In genomic region chr12:62528524-62528923, GRCm38 (mm10) we compare ENCODE assay signal across 21 mouse cellular contexts.
"Had no signal": no experiment of that assay in that cellular context is flagged by ENCODE, and none has a peak within 500 bp of the region (broad histone marks: within the 10 kb centered on the region; RNA-seq: fewer than 3 reads in every experiment).

No protein-coding gene starts in this region.

- H3K9ac ChIP-seq: limb, embryonic 13.5 days; liver, embryonic 13.5 days; lung, embryonic 15.5 days; midbrain, embryonic 13.5 days had no signal

- H3K9me3 ChIP-seq: limb, embryonic 10.5 days; limb, embryonic 13.5 days; liver, embryonic 13.5 days; lung, embryonic 15.5 days; megakaryocyte, embryonic 14.5 days; midbrain, embryonic 10.5 days; midbrain, embryonic 13.5 days had no signal

- ATAC-seq: intestine, postnatal 0 days; midbrain, embryonic 13.5 days had no signal

- H3K36me3 ChIP-seq: limb, embryonic 10.5 days; limb, embryonic 13.5 days; liver, embryonic 13.5 days; lung, embryonic 15.5 days; midbrain, embryonic 10.5 days; midbrain, embryonic 13.5 days had no signal

- H3K4me2 ChIP-seq: limb, embryonic 13.5 days; liver, embryonic 13.5 days; lung, embryonic 15.5 days; midbrain, embryonic 13.5 days had no signal

- H3K27ac ChIP-seq: layer of hippocampus, adult 2 months; limb, embryonic 10.5 days; limb, embryonic 13.5 days; liver, embryonic 13.5 days; lung, embryonic 15.5 days; midbrain, embryonic 10.5 days; midbrain, embryonic 13.5 days; stomach, postnatal 0 days had no signal

- H3K4me1 ChIP-seq: limb, embryonic 10.5 days; limb, embryonic 13.5 days; liver, embryonic 13.5 days; lung, embryonic 15.5 days; megakaryocyte, embryonic 14.5 days; midbrain, embryonic 10.5 days; midbrain, embryonic 13.5 days had no signal

- H3K4me3 ChIP-seq: layer of hippocampus, adult 2 months; limb, embryonic 10.5 days; limb, embryonic 13.5 days; liver, embryonic 13.5 days; lung, embryonic 15.5 days; megakaryocyte, embryonic 14.5 days; midbrain, embryonic 10.5 days; midbrain, embryonic 13.5 days had no signal

- DNase-seq: kidney, adult 8-10 months; kidney, postnatal 10 days; layer of hippocampus, adult 9-11 months; liver, embryonic 13.5 days; lung, adult 18-20 months; lung, postnatal 10 days; lung, postnatal 36 days; right cerebral cortex, adult 18-20 months; right cerebral cortex, postnatal 14 days; right cerebral cortex, postnatal 4 days; thymus, adult 2 months; thymus, postnatal 25 days had no signal

- H3K27me3 ChIP-seq: limb, embryonic 13.5 days; liver, embryonic 13.5 days; lung, embryonic 15.5 days; megakaryocyte, embryonic 14.5 days; midbrain, embryonic 13.5 days had no signal
